Mouse (Mus musculus): ENCODE data around the gene Ndel1. TPM values are rescaled to one million over a fixed set of nuclear protein-coding genes. Genes with fewer than 3 reads are reported as not detected.

Gene Ndel1
- polyA plus RNA-seq, 1 experiment from 2014 or later = 57.4 TPM

GRCm38 (mm10) chr11:68859943-68860593 is 11.6 kb downstream of the Ndel1 start:
- Histone ChIP-seq H3K9me3 (no peaks in the 10 kb centered on the region), H3K27me3 (replicated peaks; ENCODE audit: low read depth, poor library complexity, severe bottlenecking) (no peaks in the 10 kb centered on the region), H3K27ac (replicated peaks) (no peak overlapping the region), H3K36me3 (replicated peaks) (no peaks in the 10 kb centered on the region), H3K4me3 (no peak overlapping the region), H3K4me1 (0 out of 2 replicates have a peak, but pooled peaks cover 3% of the 10 kb centered on the region)
- 80% methylated on average over 8 of the region's 8 CpGs for WGBS
- no peak for DNase-seq (ENCODE audit: low spot score)

GRCm38 (mm10) chr11:68857329-68857728 is 14.3 kb downstream of the Ndel1 start:
- Histone ChIP-seq H3K36me3 (replicated peaks) (no peaks in the 10 kb centered on the region), H3K27ac (replicated peaks) (no peak overlapping the region), H3K27me3 (replicated peaks; ENCODE audit: low read depth, poor library complexity, severe bottlenecking) (no peaks in the 10 kb centered on the region), H3K4me3 (no peak overlapping the region), H3K4me1 (peaks cover 13% of the 10 kb centered on the region), H3K9me3 (no peaks in the 10 kb centered on the region)
- 91% methylated on average over 3 of the region's 3 CpGs for WGBS
- DNase-seq (ENCODE audit: low spot score) = no peak

GRCm38 (mm10) chr11:68854621-68855020 is 17.0 kb downstream of the Ndel1 start:
- 89% methylated on average over 3 of the region's 3 CpGs for WGBS
- H3K4me1 ChIP-seq = peaks cover 30% of the 10 kb centered on the region

DNA sequence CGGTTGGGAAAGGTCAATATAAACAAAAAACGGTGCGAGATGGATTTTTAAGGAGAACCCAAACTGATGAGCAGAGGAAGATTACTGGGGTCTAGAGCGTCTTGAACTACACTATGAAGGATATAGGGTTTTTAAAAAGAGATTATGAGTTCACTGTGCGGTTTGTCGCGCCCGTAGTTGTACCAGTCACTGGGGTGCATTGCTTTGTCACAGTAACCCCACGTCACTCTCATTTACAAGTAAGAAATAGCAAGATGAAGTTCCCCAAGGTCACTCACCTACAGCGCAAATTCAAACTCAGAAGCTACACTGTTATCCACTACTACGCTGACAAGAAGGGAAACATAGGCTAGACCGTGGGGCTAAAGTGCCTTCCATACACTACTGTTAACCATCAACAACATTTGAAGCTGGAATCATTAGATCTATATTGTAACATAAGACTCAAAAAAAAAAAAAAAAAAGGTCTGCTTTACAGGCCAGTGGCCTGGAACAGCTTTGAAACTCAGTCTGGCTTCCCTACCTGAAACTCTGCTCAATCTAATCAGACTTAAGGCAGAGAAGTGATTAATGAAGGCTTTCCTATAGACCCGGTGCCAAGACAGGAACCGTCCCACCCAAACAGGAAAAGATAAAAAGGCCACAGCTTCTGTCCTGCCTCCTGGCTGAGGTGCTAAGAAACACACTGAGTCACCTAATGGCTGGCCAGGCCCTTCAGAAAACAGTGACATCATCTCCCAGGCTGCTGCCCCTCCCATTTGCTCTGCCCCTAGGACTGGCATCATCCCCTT is 17.9 kb downstream of the Ndel1 start:
- DNase-seq (ENCODE audit: low spot score) = no peak
- 51% methylated on average over 14 of the region's 14 CpGs for WGBS
- Histone ChIP-seq H3K27ac (replicated peaks) (peak overlapping the region; percentile 92), H3K27me3 (replicated peaks; ENCODE audit: low read depth, poor library complexity, severe bottlenecking) (no peaks in the 10 kb centered on the region), H3K4me1 (peaks cover 30% of the 10 kb centered on the region), H3K4me3 (peak overlapping the region; percentile 77), H3K9me3 (no peaks in the 10 kb centered on the region), H3K36me3 (replicated peaks) (peaks cover 3% of the 10 kb centered on the region; the same call in 1 of the 2 replicates)

More at GRCm38 (mm10) chr11:68854621-68855020, 17.0 kb downstream of the Ndel1 start:
- no peaks in the 10 kb centered on the region for H3K27me3 ChIP-seq (replicated peaks; ENCODE audit: low read depth, poor library complexity, severe bottlenecking)
- H3K4me3 ChIP-seq = no peak overlapping the region
- DNase-seq (ENCODE audit: low spot score) = no peak
- H3K27ac ChIP-seq (replicated peaks) = no peak overlapping the region
- H3K36me3 ChIP-seq (replicated peaks) = no peaks in the 10 kb centered on the region
- no peaks in the 10 kb centered on the region for H3K9me3 ChIP-seq

GRCm38 (mm10) chr11:68852932-68853409 is 18.7 kb downstream of the Ndel1 start:
- DNase-seq (ENCODE audit: low spot score) = peak; percentile 100
- Histone ChIP-seq H3K4me1 (peaks cover 30% of the 10 kb centered on the region), H3K27me3 (replicated peaks; ENCODE audit: low read depth, poor library complexity, severe bottlenecking) (no peaks in the 10 kb centered on the region), H3K27ac (replicated peaks) (peak overlapping the region; percentile 92), H3K36me3 (replicated peaks) (peaks cover 7% of the 10 kb centered on the region; the same call in 1 of the 2 replicates), H3K4me3 (peak overlapping the region; percentile 77), H3K9me3 (no peaks in the 10 kb centered on the region)
- under 1% methylated on average over 42 of the region's 42 CpGs for WGBS

- under 1% methylated on average over 36 of the region's 36 CpGs for WGBS
- peaks cover 7% of the 10 kb centered on the region; the same call in 1 of the 2 replicates for H3K36me3 ChIP-seq (replicated peaks)
- peak overlapping the region; percentile 92 for H3K27ac ChIP-seq (replicated peaks)
- peak overlapping the region; percentile 77 for H3K4me3 ChIP-seq
- peak; percentile 67 for DNase-seq (ENCODE audit: low spot score)
- H3K9me3 ChIP-seq = no peaks in the 10 kb centered on the region
- H3K27me3 ChIP-seq (replicated peaks; ENCODE audit: low read depth, poor library complexity, severe bottlenecking) = no peaks in the 10 kb centered on the region
- H3K4me1 ChIP-seq = peaks cover 30% of the 10 kb centered on the region
These were observed 19.2 kb downstream of the Ndel1 start for GRCm38 (mm10) chr11:68852486-68852901.

GRCm38 (mm10) chr11:68851644-68852485 is 19.8 kb downstream of the Ndel1 start:
- 6% methylated on average over 13 of the region's 13 CpGs for WGBS
- H3K36me3 ChIP-seq (replicated peaks) = peaks cover 7% of the 10 kb centered on the region; the same call in 1 of the 2 replicates
- H3K9me3 ChIP-seq = no peaks in the 10 kb centered on the region
- DNase-seq (ENCODE audit: low spot score) = no peak
- peak overlapping the region; percentile 77 for H3K4me3 ChIP-seq
- peak overlapping the region; percentile 92 for H3K27ac ChIP-seq (replicated peaks)
- H3K4me1 ChIP-seq = peaks cover 30% of the 10 kb centered on the region
- H3K27me3 ChIP-seq (replicated peaks; ENCODE audit: low read depth, poor library complexity, severe bottlenecking) = no peaks in the 10 kb centered on the region

DNA sequence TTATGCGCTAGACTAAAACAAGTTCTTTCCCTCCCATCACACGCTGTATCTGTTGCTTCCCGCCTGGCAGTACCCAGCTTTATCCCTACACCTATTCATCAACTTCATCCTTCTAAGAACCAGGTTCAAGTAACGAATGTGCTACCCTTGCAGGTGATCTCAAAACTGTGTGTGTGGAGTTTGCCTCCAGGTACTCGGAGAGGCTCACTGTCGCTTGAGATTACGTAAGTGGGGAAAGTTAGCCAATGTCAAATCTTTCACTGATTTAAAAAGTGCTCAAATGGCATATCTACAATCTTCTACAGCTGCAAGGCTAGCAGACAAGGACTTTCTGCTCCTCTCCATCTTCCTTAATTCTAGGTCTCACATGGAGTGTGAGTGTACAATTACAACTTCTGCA is 20.8 kb downstream of the Ndel1 start:
- WGBS = 90% methylated on average over 7 of the region's 7 CpGs
- DNase-seq (ENCODE audit: low spot score) = no peak
- no peaks in the 10 kb centered on the region for H3K27me3 ChIP-seq (replicated peaks; ENCODE audit: low read depth, poor library complexity, severe bottlenecking)
- peaks cover 30% of the 10 kb centered on the region for H3K4me1 ChIP-seq
- 0 out of 2 replicates have a peak overlapping the region, but pooled peaks have one; percentile 77 for H3K4me3 ChIP-seq
- no peaks in the 10 kb centered on the region for H3K9me3 ChIP-seq
- no peak overlapping the region for H3K27ac ChIP-seq (replicated peaks)
- peaks cover 7% of the 10 kb centered on the region; the same call in 1 of the 2 replicates for H3K36me3 ChIP-seq (replicated peaks)

- no peak for DNase-seq (ENCODE audit: low spot score)
- Histone ChIP-seq H3K36me3 (replicated peaks) (peaks cover 84% of the 10 kb centered on the region), H3K27me3 (replicated peaks; ENCODE audit: low read depth, poor library complexity, severe bottlenecking) (no peaks in the 10 kb centered on the region), H3K27ac (replicated peaks) (no peak overlapping the region), H3K9me3 (no peaks in the 10 kb centered on the region), H3K4me1 (no peaks in the 10 kb centered on the region), H3K4me3 (no peak overlapping the region)
- WGBS = 85% methylated on average over 5 of the region's 5 CpGs
These were observed 32.1 kb downstream of the Ndel1 start for GRCm38 (mm10) chr11:68839606-68840005.

DNA sequence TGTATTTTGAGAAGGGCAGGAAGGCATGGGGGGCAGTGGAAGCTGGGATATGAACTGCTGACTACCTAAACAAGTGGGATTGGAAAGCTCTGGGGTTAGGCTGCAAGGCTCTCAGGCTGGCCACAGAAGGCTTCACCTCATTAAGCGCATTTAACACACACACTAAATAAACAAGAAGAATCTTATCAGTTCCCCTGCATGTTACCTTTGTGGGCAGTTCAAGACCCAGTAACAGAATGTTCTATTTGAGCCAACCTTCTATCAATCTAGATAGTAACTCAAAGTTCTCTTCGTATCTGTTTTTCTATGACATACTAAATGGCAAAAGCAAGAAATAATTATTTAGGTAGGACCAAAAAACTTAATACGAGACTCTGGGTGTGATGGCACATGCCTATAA is 36.6 kb downstream of the Ndel1 start:
- H3K4me1 ChIP-seq = no peaks in the 10 kb centered on the region
- H3K4me3 ChIP-seq = no peak overlapping the region
- H3K36me3 ChIP-seq (replicated peaks) = peaks cover 88% of the 10 kb centered on the region
- H3K27me3 ChIP-seq (replicated peaks; ENCODE audit: low read depth, poor library complexity, severe bottlenecking) = no peaks in the 10 kb centered on the region
- DNase-seq (ENCODE audit: low spot score) = no peak
- H3K9me3 ChIP-seq = no peaks in the 10 kb centered on the region
- 91% methylated on average over 3 of the region's 3 CpGs for WGBS
- H3K27ac ChIP-seq (replicated peaks) = no peak overlapping the region

- Histone ChIP-seq H3K4me3 (no peak overlapping the region), H3K27ac (replicated peaks) (no peak overlapping the region), H3K36me3 (replicated peaks) (peaks cover 88% of the 10 kb centered on the region), H3K4me1 (no peaks in the 10 kb centered on the region), H3K9me3 (no peaks in the 10 kb centered on the region), H3K27me3 (replicated peaks; ENCODE audit: low read depth, poor library complexity, severe bottlenecking) (no peaks in the 10 kb centered on the region)
- DNase-seq (ENCODE audit: low spot score) = no peak
These were observed 38.1 kb downstream of the Ndel1 start for GRCm38 (mm10) chr11:68833593-68833992.

GRCm38 (mm10) chr11:68832793-68833192 is 38.9 kb downstream of the Ndel1 start:
- H3K36me3 ChIP-seq (replicated peaks) = peaks cover 92% of the 10 kb centered on the region
- no peaks in the 10 kb centered on the region for H3K4me1 ChIP-seq
- 70% methylated on average over 4 of the region's 4 CpGs for WGBS

More at GRCm38 (mm10) chr11:68832793-68833192, 38.9 kb downstream of the Ndel1 start:
- no peak for DNase-seq (ENCODE audit: low spot score)
- H3K4me3 ChIP-seq = no peak overlapping the region
- H3K27me3 ChIP-seq (replicated peaks; ENCODE audit: low read depth, poor library complexity, severe bottlenecking) = no peaks in the 10 kb centered on the region
- no peak overlapping the region for H3K27ac ChIP-seq (replicated peaks)
- no peaks in the 10 kb centered on the region for H3K9me3 ChIP-seq

Measured in embryonic facial prominence, embryonic 10.5 days (tissue).